Mouse (Mus musculus) myocyte (in vitro differentiated cells): ENCODE data around the gene Tmed6. TPM values are rescaled to one million over a fixed set of nuclear protein-coding genes. Genes with fewer than 3 reads are reported as not detected.
"Not testable (repeated sequence)": the region's sequence is repeated elsewhere in the genome, so short reads cannot be mapped to it uniquely, and the experiment has no call there.

Experiments used
- H3K27me3 ChIP-seq: one replicate; pipeline ENCODE4 v1.6.1; 2011; ENCODE audit not compliant: control insufficient read depth, insufficient read depth, insufficient read length
- H3K36me3 ChIP-seq: one replicate; pipeline ENCODE4 v1.6.1; 2011; ENCODE audit not compliant: control insufficient read depth, insufficient read depth
- H3K4me2 ChIP-seq: one replicate; pipeline ENCODE4 v1.6.1; 2011; ENCODE audit warnings: low read depth, control low read depth
- H3K4me3 ChIP-seq: one replicate; pipeline ENCODE4 v1.5.1; 2011; ENCODE audit warnings: mild to moderate bottlenecking, control low read depth, moderate library complexity
- H3K79me2 ChIP-seq: one replicate; pipeline ENCODE4 v1.6.1; 2011; ENCODE audit not compliant: control insufficient read depth, insufficient read depth
- H3ac ChIP-seq: one replicate; pipeline ENCODE4 v1.6.1; 2011; ENCODE audit not compliant: control insufficient read depth, insufficient read length
- CEBPB ChIP-seq: IDR thresholded peaks from 2 replicates; pipeline ENCODE4 v1.6.1; 2011; ENCODE audit warnings: mild to moderate bottlenecking, moderate library complexity; ENCODE audit not compliant: poor library complexity, insufficient read depth, severe bottlenecking
- E2F4 ChIP-seq: IDR thresholded peaks from one replicate; pipeline ENCODE4 v1.6.1; 2011; ENCODE audit warnings: mild to moderate bottlenecking, control low read depth, moderate library complexity; ENCODE audit not compliant: insufficient read depth
- MAX ChIP-seq: IDR thresholded peaks from one replicate; pipeline ENCODE4 v1.6.1; 2011; ENCODE audit warnings: low read depth, mild to moderate bottlenecking, control low read depth
- MYOD1 ChIP-seq, 3 experiments: IDR thresholded peaks; one replicate each; pipeline ENCODE4 v1.6.1; 2011; ENCODE audit warnings: control low read depth in 2 of 3, low read depth in 2 of 3, mild to moderate bottlenecking in 2 of 3, moderate library complexity in 1 of 3; ENCODE audit not compliant: insufficient read length in 2 of 3, control insufficient read depth in 1 of 3
- MYOG ChIP-seq, 3 experiments: IDR thresholded peaks; one replicate each; pipeline ENCODE4 v1.6.1; 2011; ENCODE audit warnings: control low read depth in 2 of 3, low read depth in 2 of 3, mild to moderate bottlenecking in 2 of 3; ENCODE audit not compliant: insufficient read length in 2 of 3, control insufficient read depth in 1 of 3, insufficient read depth in 1 of 3
- POLR2A ChIP-seq: IDR thresholded peaks from one replicate; pipeline ENCODE4 v1.6.1; 2011; ENCODE audit warnings: low read depth, mild to moderate bottlenecking, control low read depth, moderate library complexity; ENCODE audit not compliant: insufficient read length
- POLR2AphosphoS2 ChIP-seq: IDR thresholded peaks from one replicate; pipeline ENCODE4 v1.6.1; 2011; ENCODE audit warnings: low read depth, control low read depth; ENCODE audit not compliant: insufficient read length
- REST ChIP-seq: IDR thresholded peaks from one replicate; pipeline ENCODE4 v1.6.1; 2011; ENCODE audit warnings: mild to moderate bottlenecking, control low read depth, moderate library complexity; ENCODE audit not compliant: insufficient read depth, insufficient read length
- SRF ChIP-seq: IDR thresholded peaks from one replicate; pipeline ENCODE4 v1.6.1; 2011; ENCODE audit warnings: low read depth; ENCODE audit not compliant: control insufficient read depth, insufficient read length
- TCF12 ChIP-seq: IDR thresholded peaks from one replicate; pipeline ENCODE4 v1.6.1; 2011; ENCODE audit warnings: mild to moderate bottlenecking, control low read depth; ENCODE audit not compliant: poor library complexity, insufficient read depth, severe bottlenecking
- TCF3 ChIP-seq: IDR thresholded peaks from one replicate; pipeline ENCODE4 v1.6.1; 2011; ENCODE audit warnings: low read depth, control low read depth; ENCODE audit not compliant: insufficient read length
- USF1 ChIP-seq: IDR thresholded peaks from one replicate; pipeline ENCODE4 v1.6.1; 2011; ENCODE audit warnings: low read depth, mild to moderate bottlenecking, control low read depth, moderate library complexity
- polyA plus RNA-seq: library from polyadenylated mRNA; unstranded; fragments of >200 nt; fragmentation: generic; extraction: Trizol; gene quantifications from one replicate; pipeline ENCODE4 v1.2.1, GENCODE M21; 2012; ENCODE audit warnings: missing spikeins

Tmed6 gene
- polyA plus RNA-seq, 1 experiment: not detected

GRCm38 (mm10) chr8:107111340-107112105 is 46.1 kb upstream of the Tmed6 start:
- TF ChIP-seq MYOD1 (IDR thresholded peaks at IDR 0.05; ENCODE audit: control insufficient read depth in 1 of 3, insufficient read length in 2 of 3, low read depth in 2 of 3) (peak in 1 of 3 experiments; percentile 15), E2F4 (no peak), TCF12 (no peak)
- Histone ChIP-seq H3K4me3 (no peak overlapping the region), H3K27me3 (no peaks in the 10 kb centered on the region), H3K79me2 (no peaks in the 10 kb centered on the region), H3ac (no peak overlapping the region), H3K36me3 (no peaks in the 10 kb centered on the region), H3K4me2 (peak overlapping the region; percentile 50)

- Histone ChIP-seq H3ac (no peak overlapping the region), H3K4me3 (no peak overlapping the region), H3K36me3 (no peaks in the 10 kb centered on the region), H3K79me2 (no peaks in the 10 kb centered on the region), H3K4me2 (peak overlapping the region; percentile 50), H3K27me3 (no peaks in the 10 kb centered on the region)
- TF ChIP-seq E2F4 (no peak), USF1 (no peak), REST (no peak), MYOD1 (IDR thresholded peaks at IDR 0.05; ENCODE audit: control insufficient read depth in 1 of 3, insufficient read length in 2 of 3, low read depth in 2 of 3) (no peak), CEBPB (no peak), SRF (no peak)
Observed at GRCm38 (mm10) chr8:107110629-107111330, 45.3 kb upstream of the Tmed6 start.

GRCm38 (mm10) chr8:107109816-107110435 is 44.5 kb upstream of the Tmed6 start:
- no peak overlapping the region for H3K4me3 ChIP-seq
- no peaks in the 10 kb centered on the region for H3K36me3 ChIP-seq
- H3K4me2 ChIP-seq: no peak overlapping the region
- no peak for TF ChIP-seq MYOD1 (IDR thresholded peaks at IDR 0.05; ENCODE audit: control insufficient read depth in 1 of 3, insufficient read length in 2 of 3, low read depth in 2 of 3)
- TF ChIP-seq TCF12: no peak
- no peak for TF ChIP-seq TCF3
- TF ChIP-seq CEBPB: no peak
- TF ChIP-seq POLR2AphosphoS2: no peak
- TF ChIP-seq MYOG (IDR thresholded peaks at IDR 0.05; ENCODE audit: control insufficient read depth in 1 of 3, insufficient read depth in 1 of 3, insufficient read length in 2 of 3, low read depth in 2 of 3): no peak
- H3K27me3 ChIP-seq: no peaks in the 10 kb centered on the region
- no peak overlapping the region for H3ac ChIP-seq
- H3K79me2 ChIP-seq: no peaks in the 10 kb centered on the region

GRCm38 (mm10) chr8:107108978-107109720 is 43.7 kb upstream of the Tmed6 start:
- Histone ChIP-seq H3K4me3 (no peak overlapping the region), H3K79me2 (no peaks in the 10 kb centered on the region), H3K36me3 (no peaks in the 10 kb centered on the region), H3K27me3 (no peaks in the 10 kb centered on the region), H3ac (no peak overlapping the region), H3K4me2 (no peak overlapping the region)
- TF ChIP-seq MYOG (IDR thresholded peaks at IDR 0.05; ENCODE audit: control insufficient read depth in 1 of 3, insufficient read depth in 1 of 3, insufficient read length in 2 of 3, low read depth in 2 of 3) (no peak), POLR2A (no peak), E2F4 (no peak), POLR2AphosphoS2 (no peak), SRF (no peak), TCF3 (no peak), MYOD1 (IDR thresholded peaks at IDR 0.05; ENCODE audit: control insufficient read depth in 1 of 3, insufficient read length in 2 of 3, low read depth in 2 of 3) (no peak), REST (no peak), MAX (no peak), TCF12 (no peak), CEBPB (no peak), USF1 (no peak)

- not testable (repeated sequence) for H3K4me2 ChIP-seq, H3K36me3 ChIP-seq, H3ac ChIP-seq, H3K4me3 ChIP-seq, H3K79me2 ChIP-seq, H3K27me3 ChIP-seq
Observed at GRCm38 (mm10) chr8:107108089-107108488, 42.6 kb upstream of the Tmed6 start.
